27 mouse cellular contexts compared by ENCODE assay signal in the genomic region with DNA sequence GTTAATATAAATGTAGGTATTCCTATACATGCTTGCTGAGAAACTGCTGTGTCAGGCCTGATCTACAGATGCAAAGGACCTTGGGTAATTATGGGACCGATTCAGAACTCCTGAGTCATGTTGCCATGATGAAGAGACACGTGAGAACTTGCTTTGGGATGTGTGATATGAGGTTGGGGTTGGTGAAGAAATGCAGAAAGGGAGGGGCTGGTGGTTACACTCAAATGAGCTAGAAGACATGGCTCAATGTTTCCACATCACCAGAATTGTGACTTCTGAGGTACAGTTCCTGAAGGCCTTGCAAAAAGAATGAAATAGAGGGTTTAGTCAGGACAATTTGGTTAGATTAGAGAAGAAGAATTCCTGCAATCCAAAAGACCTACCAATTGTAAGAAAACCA.
DNase-seq lines count a peak whose midpoint lies in the region; ATAC-seq and TF ChIP-seq lines count a peak whose summit lies in the region.
"Had no signal": no experiment of that assay in that cellular context is flagged by ENCODE, and none has a peak within 500 bp of the region (broad histone marks: within the 10 kb centered on the region; RNA-seq: fewer than 3 reads in every experiment).

No protein-coding gene starts in this region.

- TF ChIP-seq EP300 in CH12.LX (IDR thresholded peaks at IDR 0.05; ENCODE audit: low read length): no peak

- TF ChIP-seq CTCF in CH12.LX (conservative IDR thresholded peaks at IDR 0.05 in 1 of 2, IDR thresholded peaks at IDR 0.05 in 1 of 2; ENCODE audit: low read depth in 2 of 2, low read length in 2 of 2): no peak
- TF ChIP-seq CTCF in embryonic fibroblast, embryonic 13.5 days (IDR thresholded peaks at IDR 0.05; ENCODE audit: borderline replicate concordance, insufficient read depth, low read length): no peak

- no peak for TF ChIP-seq POLR2A in CH12.LX (IDR thresholded peaks at IDR 0.05; ENCODE audit: low read depth, low read length)
- TF ChIP-seq POLR2A in embryonic fibroblast, embryonic 13.5 days (IDR thresholded peaks at IDR 0.05; ENCODE audit: low read depth, low read length): no peak

- H3K79me2 ChIP-seq in CH12.LX (replicated peaks; ENCODE audit: control insufficient read depth, extremely low read depth, insufficient read depth, poor library complexity, severe bottlenecking): no peaks in the 10 kb centered on the region

- H3K27ac ChIP-seq in CH12.LX (ENCODE audit: insufficient read depth, low read depth): no peak overlapping the region
- 0 out of 2 replicates have a peak overlapping the region, but pooled peaks have one; percentile 26 for H3K27ac ChIP-seq in embryonic fibroblast, embryonic 13.5 days (ENCODE audit: insufficient read depth, low read length)
- no peak overlapping the region for H3K27ac ChIP-seq in hindbrain, embryonic 10.5 days
- H3K27ac ChIP-seq: forebrain, embryonic 12.5 days; forebrain, embryonic 15.5 days; heart, embryonic 15.5 days; hindbrain, embryonic 13.5 days; intestine, embryonic 15.5 days had no signal

- no peaks in the 10 kb centered on the region for H3K27me3 ChIP-seq in CH12.LX (replicated peaks)
- H3K27me3 ChIP-seq in hindbrain, embryonic 10.5 days (ENCODE audit: insufficient read depth, poor library complexity, severe bottlenecking): no peaks in the 10 kb centered on the region
- H3K27me3 ChIP-seq: forebrain, embryonic 15.5 days; heart, embryonic 12.5 days; heart, embryonic 15.5 days; hindbrain, embryonic 13.5 days; intestine, embryonic 15.5 days had no signal

- peak; percentile 21 for DNase-seq in 416B (ENCODE audit: low read depth)
- peak; percentile 25 for DNase-seq in CH12.LX (ENCODE audit: extremely low read depth)
- DNase-seq in hindbrain, embryonic 10.5 days (ENCODE audit: low spot score): no peak
- DNase-seq in lung, postnatal 4 days: no peak
- no peak for DNase-seq in layer of hippocampus, postnatal 36 days
- DNase-seq: adrenal gland, adult 8-10 months; adrenal gland, postnatal 25 days; cerebellum, adult 18-20 months; cerebellum, adult 9-10 months; cerebellum, postnatal 14 days; gastrocnemius, postnatal 10 days; gastrocnemius, postnatal 36 days; heart, adult 18-20 months; heart, postnatal 14 days; heart, postnatal 4 days; kidney, adult 11 months had no signal

- no peaks in the 10 kb centered on the region for H3K36me3 ChIP-seq in CH12.LX (replicated peaks in 1 of 2; ENCODE audit: control insufficient read depth in 1 of 2, insufficient read depth in 1 of 2, low read length in 1 of 2)
- no peaks in the 10 kb centered on the region for H3K36me3 ChIP-seq in hindbrain, embryonic 10.5 days
- H3K36me3 ChIP-seq: forebrain, embryonic 12.5 days; forebrain, embryonic 15.5 days; G1E; heart, embryonic 12.5 days; heart, embryonic 15.5 days; hindbrain, embryonic 13.5 days; intestine, embryonic 15.5 days had no signal

- no peak overlapping the region for H3K4me2 ChIP-seq in CH12.LX (ENCODE audit: insufficient read depth, low read depth, poor library complexity, severe bottlenecking)
- H3K4me2 ChIP-seq: forebrain, embryonic 12.5 days; forebrain, embryonic 15.5 days; heart, embryonic 12.5 days; heart, embryonic 15.5 days; hindbrain, embryonic 13.5 days; intestine, embryonic 15.5 days had no signal

- no peak overlapping the region for H3K4me3 ChIP-seq in CH12.LX (replicated peaks in 1 of 3; ENCODE audit: low read depth in 2 of 3, low read length in 2 of 3, poor library complexity in 1 of 3)
- H3K4me3 ChIP-seq in embryonic fibroblast, embryonic 13.5 days (ENCODE audit: insufficient read depth, low read length): no peak overlapping the region
- no peak overlapping the region for H3K4me3 ChIP-seq in hindbrain, embryonic 10.5 days
- H3K4me3 ChIP-seq: forebrain, embryonic 12.5 days; forebrain, embryonic 15.5 days; heart, embryonic 12.5 days; heart, embryonic 15.5 days; hindbrain, embryonic 13.5 days; intestine, embryonic 15.5 days had no signal

- ATAC-seq in megakaryocyte, adult 5-6 weeks (ENCODE audit: poor library complexity, severe bottlenecking): peak; percentile 64
- ATAC-seq: activated CD4-positive, CD25-positive, alpha-beta regulatory T cell, adult 4 months; forebrain, embryonic 15.5 days; hindbrain, embryonic 16.5 days; intestine, embryonic 15.5 days had no signal

- dilution Hi-C loops in CH12.LX (cut with MboI; ENCODE audit: extremely low pct_ligation_motif_present, extremely low pct_unique_long_range_greater_than_20kb, low sequenced_read_pairs): no loop called here

- in situ Hi-C loops in CH12.LX (cut with MboI; ENCODE audit: low pct_ligation_motif_present, low pct_unique_long_range_greater_than_20kb, low sequenced_read_pairs): no loop called here

- 85% methylated on average over 2 of the region's 2 CpGs for WGBS in hindbrain, embryonic 10.5 days

- H3K4me1 ChIP-seq in CH12.LX (ENCODE audit: control insufficient read depth in 1 of 2, insufficient read depth in 2 of 2): peaks cover 0 to 6% of the 10 kb centered on the region in 2 experiments; a peak in 1 of 4 replicates
- H3K4me1 ChIP-seq in embryonic fibroblast, embryonic 13.5 days (ENCODE audit: control insufficient read depth, insufficient read depth, low read length): no peaks in the 10 kb centered on the region
- H3K4me1 ChIP-seq in hindbrain, embryonic 10.5 days (replicated peaks): peaks cover 19% of the 10 kb centered on the region
- H3K4me1 ChIP-seq: forebrain, embryonic 15.5 days; hindbrain, embryonic 13.5 days; intestine, embryonic 15.5 days had no signal

- no peak for TF ChIP-seq RAD21 in CH12.LX (IDR thresholded peaks at IDR 0.05; ENCODE audit: low read depth, low read length)

- H3K9ac ChIP-seq in CH12.LX (ENCODE audit: insufficient read depth, low read depth): no peak overlapping the region
- H3K9ac ChIP-seq: forebrain, embryonic 12.5 days; forebrain, embryonic 15.5 days; heart, embryonic 12.5 days; heart, embryonic 15.5 days; hindbrain, embryonic 13.5 days; intestine, embryonic 15.5 days had no signal

- no peaks in the 10 kb centered on the region for H3K9me3 ChIP-seq in CH12.LX (replicated peaks; ENCODE audit: low read length)
- H3K9me3 ChIP-seq in hindbrain, embryonic 10.5 days: no peaks in the 10 kb centered on the region
- H3K9me3 ChIP-seq: forebrain, embryonic 12.5 days; forebrain, embryonic 15.5 days; G1E; heart, embryonic 12.5 days; heart, embryonic 15.5 days; hindbrain, embryonic 13.5 days; intestine, embryonic 15.5 days had no signal

TF ChIP-seq in CH12.LX, 34 proteins besides CTCF, POLR2A, EP300 and RAD21:
- TF ChIP-seq MAFK (IDR thresholded peaks at IDR 0.05; ENCODE audit: insufficient replicate concordance, low read length) (no peak), TBP (conservative IDR thresholded peaks at IDR 0.05; ENCODE audit: low read depth, low read length) (no peak), USF2 (conservative IDR thresholded peaks at IDR 0.05; ENCODE audit: low read depth, low read length) (no peak), MEF2A (IDR thresholded peaks at IDR 0.05; ENCODE audit: borderline replicate concordance, low read depth, low read length) (no peak), SMC3 (IDR thresholded peaks at IDR 0.05; ENCODE audit: low read depth, low read length) (no peak), TCF12 (IDR thresholded peaks at IDR 0.05; ENCODE audit: low read depth, low read length) (no peak), E2F4 (IDR thresholded peaks at IDR 0.05; ENCODE audit: insufficient replicate concordance, low read depth, low read length) (no peak), MXI1 (IDR thresholded peaks at IDR 0.05; ENCODE audit: low read depth, low read length) (no peak), ZMIZ1 (IDR thresholded peaks at IDR 0.05; ENCODE audit: low read depth, low read length) (no peak), MYC (IDR thresholded peaks at IDR 0.05; ENCODE audit: low read depth, low read length) (no peak), CHD1 (IDR thresholded peaks at IDR 0.05; ENCODE audit: low read depth, low read length) (no peak), GABPA (IDR thresholded peaks at IDR 0.05; ENCODE audit: insufficient replicate concordance, low read depth, low read length) (no peak), JUND (conservative IDR thresholded peaks at IDR 0.05; ENCODE audit: low read depth, low read length) (no peak), UBTF (IDR thresholded peaks at IDR 0.05; ENCODE audit: low read depth, low read length) (no peak), ZNF384 (IDR thresholded peaks at IDR 0.05; ENCODE audit: low read depth, low read length) (no peak), MAZ (IDR thresholded peaks at IDR 0.05; ENCODE audit: low read depth, low read length) (no peak), CHD2 (IDR thresholded peaks at IDR 0.05; ENCODE audit: low read length) (no peak), HCFC1 (IDR thresholded peaks at IDR 0.05; ENCODE audit: low read depth, low read length) (no peak), RCOR1 (conservative IDR thresholded peaks at IDR 0.05; ENCODE audit: low read depth, low read length) (no peak), ELF1 (IDR thresholded peaks at IDR 0.05; ENCODE audit: low read depth, low read length) (no peak)

Comparison
In these comparisons a context has a peak if more than half of its experiments do, and no peak if none do; other contexts are left out.
1. DNase-seq: peak in 416B (single experiment) and CH12.LX (single experiment); none in hindbrain, embryonic 10.5 days (single experiment), lung, postnatal 4 days (0 of 2) and layer of hippocampus, postnatal 36 days (0 of 2).